Mouse (Mus musculus) CH12.LX (cell line): ENCODE measurements around the gene Dennd5a.

Experiments
- IRF4 ChIP-seq: IDR thresholded peaks from 2 replicates; pipeline ENCODE4 v1.6.1; 2014; ENCODE audit warnings: low read depth, mild to moderate bottlenecking, inconsistent platforms, low read length, improper control_type of control experiment
- MAFK ChIP-seq: IDR thresholded peaks from 2 replicates; pipeline ENCODE4 v1.6.1; 2011; ENCODE audit warnings: low read length, improper control_type of control experiment; ENCODE audit not compliant: insufficient replicate concordance
- POLR2A ChIP-seq: IDR thresholded peaks from 2 replicates; pipeline ENCODE4 v1.6.1; 2011; ENCODE audit warnings: low read depth, mild to moderate bottlenecking, improper control_type of control experiment, low read length

DNA sequence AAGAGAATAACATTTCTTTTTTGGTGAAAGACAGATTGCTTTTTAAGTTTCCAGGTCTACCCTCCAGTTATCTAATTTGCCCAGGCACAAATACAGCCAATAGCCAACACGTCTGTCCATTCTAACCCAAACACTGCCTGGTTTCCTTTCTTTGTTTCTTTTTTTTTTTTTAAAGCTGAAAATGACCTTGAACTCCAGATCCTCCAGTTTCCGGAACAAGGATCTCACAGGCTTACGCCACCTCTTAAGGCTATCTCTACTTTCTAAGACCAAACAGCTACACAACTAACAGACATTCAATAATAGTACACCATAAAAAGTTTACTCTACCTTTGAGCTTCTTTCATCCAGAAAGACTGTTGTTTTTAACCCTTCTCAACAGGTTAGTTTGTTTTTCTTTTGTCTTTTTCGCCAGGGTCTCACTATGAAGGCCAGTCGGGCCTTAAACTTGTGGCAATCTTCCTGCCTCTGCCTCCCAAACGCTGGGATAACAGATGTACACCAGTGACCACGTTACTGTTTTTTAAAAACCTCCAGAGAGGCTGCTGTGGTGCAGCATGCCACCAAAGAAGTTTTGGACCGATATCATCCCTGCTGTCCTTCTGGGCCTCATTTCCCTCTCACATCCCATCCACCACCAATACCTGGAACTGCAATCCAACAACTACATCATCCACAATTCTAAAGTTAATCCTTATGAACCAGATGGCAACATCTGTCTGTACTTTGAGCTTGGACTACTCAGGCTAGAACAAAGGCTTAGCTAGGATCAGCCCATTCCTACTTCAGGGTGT, 2.1 kb downstream of the Dennd5a start:
- TF ChIP-seq POLR2A = no peak
- TF ChIP-seq IRF4 = no peak
- no peak for TF ChIP-seq MAFK
